1 mouse cellular context compared by ENCODE assay signal in the genomic region with DNA sequence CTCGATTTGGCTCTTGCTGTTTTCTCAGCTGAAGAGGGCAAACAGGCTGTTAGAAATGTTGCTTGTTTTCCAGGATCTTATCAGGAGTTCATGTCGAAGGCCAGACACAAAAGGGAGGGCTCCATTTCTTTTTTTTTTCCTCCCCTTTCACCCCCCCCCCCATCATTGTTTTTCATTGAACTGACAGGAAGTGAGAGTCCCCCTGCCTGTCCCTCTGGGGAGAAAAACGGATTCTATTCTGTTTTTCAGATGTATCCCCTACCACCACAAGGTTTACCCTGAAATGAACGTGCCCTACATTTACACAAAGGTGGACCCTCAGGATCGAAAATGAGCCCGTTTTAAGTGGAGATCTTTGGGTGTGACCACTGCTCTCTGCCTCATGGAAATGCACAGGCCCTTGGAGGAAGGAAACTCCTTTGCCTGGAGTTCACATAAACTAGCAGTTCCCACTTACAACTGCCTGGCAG.
A peak's percentile ranks its signal among the peaks of the same experiment; 100 is the strongest.
TF ChIP-seq lines count a peak whose summit lies in the region.

No protein-coding gene starts in this region.

TF ChIP-seq in CH12.LX, 34 proteins besides CTCF, POLR2A, EP300 and RAD21 (continued from another document):
- TF ChIP-seq IRF4 (IDR thresholded peaks at IDR 0.05; ENCODE audit: low read depth, low read length): peak; percentile 58; the same call in 1 of the 2 replicates
- 0 out of 2 replicates have a peak, but pooled peaks have one; percentile 18 for TF ChIP-seq TBP (conservative IDR thresholded peaks at IDR 0.05; ENCODE audit: low read depth, low read length)
